Mouse (Mus musculus): ENCODE data around the gene Dbndd2.

DNA sequence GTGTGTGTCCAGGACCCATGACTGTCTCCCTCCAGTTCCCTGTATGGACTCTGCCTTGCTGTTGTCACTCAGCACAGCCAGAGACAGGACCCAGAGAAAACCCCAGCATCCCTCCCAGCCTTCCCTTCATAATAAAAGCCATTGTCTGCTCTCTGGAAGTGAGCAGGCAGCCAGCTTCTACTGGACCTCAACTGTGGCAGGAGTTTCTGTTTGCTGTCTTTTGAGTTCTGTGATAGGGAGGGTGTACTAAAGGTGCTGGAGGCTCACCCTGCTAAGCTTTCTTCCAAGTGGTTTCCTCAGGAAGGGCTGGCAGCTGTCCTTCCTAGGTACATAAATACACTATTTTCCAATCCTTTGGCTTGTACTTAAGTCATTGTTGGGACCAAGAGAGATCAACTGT lies 20.7 kb upstream of the Dbndd2 start:
- TF ChIP-seq CTCF (conservative IDR thresholded peaks at IDR 0.05; ENCODE audit: low read length) (no peak), POU5F1 (IDR thresholded peaks at IDR 0.05; ENCODE audit: borderline replicate concordance, low read length) (no peak), NANOG (IDR thresholded peaks at IDR 0.05; ENCODE audit: borderline replicate concordance, low read length) (no peak)
